Mouse (Mus musculus) myocyte (in vitro differentiated cells): ENCODE data around the gene Fam131a. TPM values are rescaled to one million over a fixed set of nuclear protein-coding genes. Genes with fewer than 3 reads are reported as not detected.

ENCODE experiments used
- H3K27me3 ChIP-seq: one replicate; pipeline ENCODE4 v1.6.1; 2011; ENCODE audit not compliant: control insufficient read depth, insufficient read depth, insufficient read length
- H3K36me3 ChIP-seq: one replicate; pipeline ENCODE4 v1.6.1; 2011; ENCODE audit not compliant: control insufficient read depth, insufficient read depth
- H3K4me2 ChIP-seq: one replicate; pipeline ENCODE4 v1.6.1; 2011; ENCODE audit warnings: low read depth, control low read depth
- H3K4me3 ChIP-seq: one replicate; pipeline ENCODE4 v1.5.1; 2011; ENCODE audit warnings: mild to moderate bottlenecking, control low read depth, moderate library complexity
- H3K79me2 ChIP-seq: one replicate; pipeline ENCODE4 v1.6.1; 2011; ENCODE audit not compliant: control insufficient read depth, insufficient read depth
- H3ac ChIP-seq: one replicate; pipeline ENCODE4 v1.6.1; 2011; ENCODE audit not compliant: control insufficient read depth, insufficient read length
- CEBPB ChIP-seq: IDR thresholded peaks from 2 replicates; pipeline ENCODE4 v1.6.1; 2011; ENCODE audit warnings: mild to moderate bottlenecking, moderate library complexity; ENCODE audit not compliant: poor library complexity, insufficient read depth, severe bottlenecking
- E2F4 ChIP-seq: IDR thresholded peaks from one replicate; pipeline ENCODE4 v1.6.1; 2011; ENCODE audit warnings: mild to moderate bottlenecking, control low read depth, moderate library complexity; ENCODE audit not compliant: insufficient read depth
- MAX ChIP-seq: IDR thresholded peaks from one replicate; pipeline ENCODE4 v1.6.1; 2011; ENCODE audit warnings: low read depth, mild to moderate bottlenecking, control low read depth
- MYOD1 ChIP-seq, 3 experiments: IDR thresholded peaks; one replicate each; pipeline ENCODE4 v1.6.1; 2011; ENCODE audit warnings: control low read depth in 2 of 3, low read depth in 2 of 3, mild to moderate bottlenecking in 2 of 3, moderate library complexity in 1 of 3; ENCODE audit not compliant: insufficient read length in 2 of 3, control insufficient read depth in 1 of 3
- MYOG ChIP-seq, 3 experiments: IDR thresholded peaks; one replicate each; pipeline ENCODE4 v1.6.1; 2011; ENCODE audit warnings: control low read depth in 2 of 3, low read depth in 2 of 3, mild to moderate bottlenecking in 2 of 3; ENCODE audit not compliant: insufficient read length in 2 of 3, control insufficient read depth in 1 of 3, insufficient read depth in 1 of 3
- POLR2A ChIP-seq: IDR thresholded peaks from one replicate; pipeline ENCODE4 v1.6.1; 2011; ENCODE audit warnings: low read depth, mild to moderate bottlenecking, control low read depth, moderate library complexity; ENCODE audit not compliant: insufficient read length
- POLR2AphosphoS2 ChIP-seq: IDR thresholded peaks from one replicate; pipeline ENCODE4 v1.6.1; 2011; ENCODE audit warnings: low read depth, control low read depth; ENCODE audit not compliant: insufficient read length
- REST ChIP-seq: IDR thresholded peaks from one replicate; pipeline ENCODE4 v1.6.1; 2011; ENCODE audit warnings: mild to moderate bottlenecking, control low read depth, moderate library complexity; ENCODE audit not compliant: insufficient read depth, insufficient read length
- SRF ChIP-seq: IDR thresholded peaks from one replicate; pipeline ENCODE4 v1.6.1; 2011; ENCODE audit warnings: low read depth; ENCODE audit not compliant: control insufficient read depth, insufficient read length
- TCF12 ChIP-seq: IDR thresholded peaks from one replicate; pipeline ENCODE4 v1.6.1; 2011; ENCODE audit warnings: mild to moderate bottlenecking, control low read depth; ENCODE audit not compliant: poor library complexity, insufficient read depth, severe bottlenecking
- TCF3 ChIP-seq: IDR thresholded peaks from one replicate; pipeline ENCODE4 v1.6.1; 2011; ENCODE audit warnings: low read depth, control low read depth; ENCODE audit not compliant: insufficient read length
- USF1 ChIP-seq: IDR thresholded peaks from one replicate; pipeline ENCODE4 v1.6.1; 2011; ENCODE audit warnings: low read depth, mild to moderate bottlenecking, control low read depth, moderate library complexity
- polyA plus RNA-seq: library from polyadenylated mRNA; unstranded; fragments of >200 nt; fragmentation: generic; extraction: Trizol; gene quantifications from one replicate; pipeline ENCODE4 v1.2.1, GENCODE M21; 2012; ENCODE audit warnings: missing spikeins

Fam131a gene
- polyA plus RNA-seq, 1 experiment: 0.62 TPM

- no peaks in the 10 kb centered on the region for H3K36me3 ChIP-seq
- H3K27me3 ChIP-seq: no peaks in the 10 kb centered on the region
- TF ChIP-seq E2F4 (no peak), SRF (no peak), MYOD1 (IDR thresholded peaks at IDR 0.05; ENCODE audit: control insufficient read depth in 1 of 3, insufficient read length in 2 of 3, low read depth in 2 of 3) (no peak), POLR2A (no peak), USF1 (no peak), CEBPB (no peak), MYOG (IDR thresholded peaks at IDR 0.05; ENCODE audit: control insufficient read depth in 1 of 3, insufficient read depth in 1 of 3, insufficient read length in 2 of 3, low read depth in 2 of 3) (no peak), MAX (no peak), POLR2AphosphoS2 (no peak), TCF12 (no peak), REST (no peak), TCF3 (no peak)
- no peaks in the 10 kb centered on the region for H3K79me2 ChIP-seq
- no peak overlapping the region for H3K4me2 ChIP-seq
- H3K4me3 ChIP-seq: no peak overlapping the region
- no peak overlapping the region for H3ac ChIP-seq
Measured at GRCm38 (mm10) chr16:20706407-20707055, 13.5 kb downstream of the Fam131a start.

- H3K27me3 ChIP-seq: no peaks in the 10 kb centered on the region
- H3K4me2 ChIP-seq: no peak overlapping the region
- no peak overlapping the region for H3ac ChIP-seq
- TF ChIP-seq USF1 (no peak), POLR2AphosphoS2 (no peak), POLR2A (no peak), SRF (no peak), E2F4 (no peak), MYOD1 (IDR thresholded peaks at IDR 0.05; ENCODE audit: control insufficient read depth in 1 of 3, insufficient read length in 2 of 3, low read depth in 2 of 3) (no peak), MAX (no peak), TCF12 (no peak), CEBPB (no peak), REST (no peak), TCF3 (no peak), MYOG (IDR thresholded peaks at IDR 0.05; ENCODE audit: control insufficient read depth in 1 of 3, insufficient read depth in 1 of 3, insufficient read length in 2 of 3, low read depth in 2 of 3) (no peak)
- H3K4me3 ChIP-seq: no peak overlapping the region
- H3K79me2 ChIP-seq: no peaks in the 10 kb centered on the region
- H3K36me3 ChIP-seq: no peaks in the 10 kb centered on the region
Measured at GRCm38 (mm10) chr16:20708220-20708938, 15.3 kb downstream of the Fam131a start.

DNA sequence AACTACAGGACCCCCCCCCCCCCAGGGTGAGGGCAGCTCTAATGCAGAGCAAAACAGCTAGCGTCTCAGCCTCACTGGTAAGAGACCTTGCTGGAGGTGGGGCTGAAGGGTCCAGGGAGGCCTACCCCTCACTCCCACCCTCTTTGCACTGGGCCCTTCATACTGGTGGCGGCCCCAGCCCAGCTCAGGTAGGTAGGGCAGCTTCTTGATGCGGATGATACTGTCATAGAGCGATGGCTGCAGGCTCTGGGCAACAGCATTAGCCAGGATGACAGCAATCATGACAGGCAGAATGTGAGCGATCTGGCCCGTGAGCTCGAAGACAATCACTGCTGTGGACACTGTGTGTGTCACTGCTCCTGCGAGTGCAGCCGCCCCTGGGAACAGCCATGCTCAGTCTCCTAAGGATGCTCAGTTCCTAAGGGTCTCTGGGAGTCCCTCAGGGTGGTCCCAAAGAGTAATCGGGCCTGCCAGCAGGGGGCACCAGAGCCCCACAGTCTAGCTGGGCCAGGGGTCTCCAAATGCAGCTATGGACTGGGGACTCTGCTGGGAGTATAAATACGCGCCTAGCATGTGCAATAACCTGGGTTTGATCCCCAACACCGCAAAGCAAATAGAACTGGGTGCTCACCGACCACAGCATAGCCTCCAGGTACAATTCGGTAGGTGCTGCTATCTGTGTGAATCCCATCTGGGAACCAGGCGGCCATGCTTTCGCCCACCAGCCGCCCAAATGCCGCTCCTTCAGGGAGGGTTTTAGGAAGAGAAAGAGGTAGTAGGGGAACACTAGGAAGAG is 16.1 kb downstream of the Fam131a start:
- TF ChIP-seq SRF: no peak
- no peak for TF ChIP-seq TCF12
- no peak for TF ChIP-seq REST
- Histone ChIP-seq H3K4me3 (no peak overlapping the region), H3K36me3 (no peaks in the 10 kb centered on the region)

GRCm38 (mm10) chr16:20710370-20710769 is 17.3 kb downstream of the Fam131a start:
- no peaks in the 10 kb centered on the region for H3K36me3 ChIP-seq
- TF ChIP-seq TCF12: no peak
- no peak for TF ChIP-seq CEBPB
- no peak for TF ChIP-seq MYOG (IDR thresholded peaks at IDR 0.05; ENCODE audit: control insufficient read depth in 1 of 3, insufficient read depth in 1 of 3, insufficient read length in 2 of 3, low read depth in 2 of 3)
- no peak for TF ChIP-seq POLR2AphosphoS2
- TF ChIP-seq MYOD1 (IDR thresholded peaks at IDR 0.05; ENCODE audit: control insufficient read depth in 1 of 3, insufficient read length in 2 of 3, low read depth in 2 of 3): no peak
- TF ChIP-seq E2F4: no peak
- TF ChIP-seq MAX: no peak
- TF ChIP-seq USF1: no peak
- no peak for TF ChIP-seq TCF3
- TF ChIP-seq REST: no peak
- H3ac ChIP-seq: no peak overlapping the region

More for the DNA sequence above, 16.1 kb downstream of the Fam131a start:
- Histone ChIP-seq H3K27me3 (no peaks in the 10 kb centered on the region), H3K4me2 (no peak overlapping the region), H3K79me2 (no peaks in the 10 kb centered on the region), H3ac (no peak overlapping the region)

GRCm38 (mm10) chr16:20710810-20711209 is 17.8 kb downstream of the Fam131a start:
- Histone ChIP-seq H3K4me3 (no peak overlapping the region), H3K27me3 (no peaks in the 10 kb centered on the region), H3K79me2 (no peaks in the 10 kb centered on the region), H3K36me3 (no peaks in the 10 kb centered on the region), H3ac (no peak overlapping the region), H3K4me2 (no peak overlapping the region)
- TF ChIP-seq MAX (no peak), SRF (no peak), REST (no peak), MYOD1 (IDR thresholded peaks at IDR 0.05; ENCODE audit: control insufficient read depth in 1 of 3, insufficient read length in 2 of 3, low read depth in 2 of 3) (no peak), E2F4 (no peak), TCF12 (no peak), MYOG (IDR thresholded peaks at IDR 0.05; ENCODE audit: control insufficient read depth in 1 of 3, insufficient read depth in 1 of 3, insufficient read length in 2 of 3, low read depth in 2 of 3) (no peak), USF1 (no peak), CEBPB (no peak), TCF3 (no peak), POLR2AphosphoS2 (no peak), POLR2A (no peak)

More at GRCm38 (mm10) chr16:20710370-20710769, 17.3 kb downstream of the Fam131a start:
- H3K4me2 ChIP-seq: no peak overlapping the region
- H3K27me3 ChIP-seq: no peaks in the 10 kb centered on the region
- H3K79me2 ChIP-seq: no peaks in the 10 kb centered on the region
- H3K4me3 ChIP-seq: no peak overlapping the region
